Mouse (Mus musculus) stomach, postnatal 0 days (tissue): ENCODE measurements around the gene 9530068E07Rik. TPM values are rescaled to one million over a fixed set of nuclear protein-coding genes. Genes with fewer than 3 reads are reported as not detected.

Experiments
- ATAC-seq: fragments of 200-750 bp; cut with Nextera tagmentation; 2 replicates; pipeline ENCODE4 v1.8.0; 2017; ENCODE audit not compliant: low FRiP score, low TSS enrichment
- DNase-seq: peaks from one replicate; pipeline ENCODE4 v3.0.0-alpha.2; 2016; ENCODE audit warnings: low spot score
- H3K27ac ChIP-seq: fragments of 300-500 bp; sonication (generic); replicated peaks from 2 replicates; pipeline ENCODE4 v1.5.1; 2014; ENCODE audit warnings: mild to moderate bottlenecking, control low read depth
- H3K27me3 ChIP-seq: fragments of 300-500 bp; sonication (generic); 2 replicates; pipeline ENCODE4 v1.6.1; 2014; ENCODE audit warnings: low read length; ENCODE audit not compliant: control insufficient read depth, insufficient read depth
- H3K36me3 ChIP-seq: fragments of 300-500 bp; sonication (generic); 2 replicates; pipeline ENCODE4 v1.6.1; 2014; ENCODE audit warnings: low read length, mixed read lengths; ENCODE audit not compliant: control insufficient read depth, insufficient read depth
- H3K4me1 ChIP-seq: fragments of 300-500 bp; sonication (generic); replicated peaks from 2 replicates; pipeline ENCODE4 v1.6.1; 2014; ENCODE audit warnings: antibody characterized with exemption; ENCODE audit not compliant: control insufficient read depth, insufficient read depth
- H3K4me2 ChIP-seq: fragments of 300-500 bp; sonication (generic); replicated peaks from 2 replicates; pipeline ENCODE4 v1.6.1; 2014; ENCODE audit warnings: low read depth, mild to moderate bottlenecking, control low read depth, moderate library complexity
- H3K4me3 ChIP-seq: fragments of 300-500 bp; sonication (generic); 2 replicates; pipeline ENCODE4 v1.5.1; 2014; ENCODE audit warnings: low read depth, low read length, control low read depth
- H3K9ac ChIP-seq: fragments of 300-500 bp; sonication (generic); 2 replicates; pipeline ENCODE4 v1.6.1; 2014; ENCODE audit warnings: mild to moderate bottlenecking, low read length, control low read depth, mixed read lengths
- H3K9me3 ChIP-seq: fragments of 300-500 bp; sonication (generic); 2 replicates; pipeline ENCODE4 v1.6.1; 2016; ENCODE audit warnings: low read length; ENCODE audit not compliant: control insufficient read depth
- CTCF ChIP-seq: IDR thresholded peaks from 2 replicates; pipeline ENCODE4 v1.5.1; 2016; ENCODE audit warnings: antibody characterized with exemption, low read depth, mild to moderate bottlenecking, moderate library complexity
- EP300 ChIP-seq: optimal IDR thresholded peaks from 2 replicates; pipeline ENCODE3; 2016; ENCODE audit warnings: antibody characterized with exemption
- WGBS: fragments of 180-500 bp; shearing (Covaris S2); extraction: QIAGEN DNeasy Blood & Tissue Kit; methylation state at CpG from one replicate; pipeline ENCODE4 v1.1.7; 2014; 5-methylcytosine and 5-hydroxymethylcytosine counted together
- polyA plus RNA-seq: library from polyadenylated mRNA; unstranded; fragments of >200 nt; fragmentation: Nextera tagmentation; extraction: Ambion mirVana; gene quantifications from 2 replicates; pipeline ENCODE4 v1.2.1, GENCODE M21; 2015

9530068E07Rik gene
- 104 and 115 TPM in 2 replicates for polyA plus RNA-seq

GRCm38 (mm10) chr11:52395940-52396596 is at the start of gene 9530068E07Rik:
9530068E07Rik (plus strand) TSS chr11:52396428.
- WGBS, result 1% methylated on average over 38 of the region's 38 CpGs
- DNase-seq, result peak; percentile 93
- Histone ChIP-seq H3K9ac (peak within 1 kb of the TSS; percentile 93), H3K4me1 (no peaks in the 10 kb centered on the region), H3K9me3 (no peaks in the 10 kb centered on the region), H3K4me2 (peak within 1 kb of the TSS; percentile 71), H3K27ac (peak within 1 kb of the TSS; percentile 96), H3K36me3 (no peaks in the 10 kb centered on the region), H3K4me3 (peak within 1 kb of the TSS; percentile 99), H3K27me3 (no peaks in the 10 kb centered on the region)
- ATAC-seq, result peak; percentile 94
- TF ChIP-seq EP300, result no peak
- TF ChIP-seq CTCF, result no peak

- H3K4me3 ChIP-seq, result peak overlapping the region; percentile 33
- H3K27me3 ChIP-seq, result no peaks in the 10 kb centered on the region
- no peaks in the 10 kb centered on the region for H3K9me3 ChIP-seq
- TF ChIP-seq EP300 (no peak), CTCF (no peak)
- peak; percentile 62 for ATAC-seq
- H3K4me1 ChIP-seq, result 0 out of 2 replicates have a peak, but pooled peaks cover 3% of the 10 kb centered on the region
- peak overlapping the region; percentile 5; the same call in 1 of the 2 replicates for H3K27ac ChIP-seq
- 8% methylated on average over 12 of the region's 12 CpGs for WGBS
- no peak overlapping the region; the same call in 1 of the 2 replicates for H3K9ac ChIP-seq
- H3K36me3 ChIP-seq, result no peaks in the 10 kb centered on the region
- H3K4me2 ChIP-seq, result peak overlapping the region; percentile 63
- peak; percentile 62 for DNase-seq
These were observed 49.6 kb upstream of the 9530068E07Rik start for GRCm38 (mm10) chr11:52346635-52347005.

- Histone ChIP-seq H3K4me3 (no peak overlapping the region), H3K9me3 (no peaks in the 10 kb centered on the region), H3K9ac (no peak overlapping the region), H3K27me3 (no peaks in the 10 kb centered on the region), H3K4me2 (no peak overlapping the region), H3K27ac (no peak overlapping the region), H3K36me3 (no peaks in the 10 kb centered on the region), H3K4me1 (0 out of 2 replicates have a peak, but pooled peaks cover 3% of the 10 kb centered on the region)
- no peak for DNase-seq
- TF ChIP-seq EP300 (no peak), CTCF (no peak)
- no peak for ATAC-seq
- 52% methylated on average over 4 of the region's 4 CpGs for WGBS
These were observed 48.1 kb upstream of the 9530068E07Rik start for GRCm38 (mm10) chr11:52348156-52348555.

GRCm38 (mm10) chr11:52348724-52349123 is 47.5 kb upstream of the 9530068E07Rik start:
- H3K4me3 ChIP-seq, result no peak overlapping the region

GRCm38 (mm10) chr11:52350924-52351323 is 45.3 kb upstream of the 9530068E07Rik start:
- Histone ChIP-seq H3K9me3 (no peaks in the 10 kb centered on the region), H3K4me3 (no peak overlapping the region), H3K4me2 (no peak overlapping the region), H3K9ac (no peak overlapping the region), H3K4me1 (0 out of 2 replicates have a peak, but pooled peaks cover 3% of the 10 kb centered on the region), H3K27me3 (no peaks in the 10 kb centered on the region), H3K27ac (no peak overlapping the region), H3K36me3 (no peaks in the 10 kb centered on the region)
- DNase-seq (peak; percentile 73), ATAC-seq (peak; percentile 38; the same call in 1 of the 2 replicates)
- TF ChIP-seq EP300, result no peak
- TF ChIP-seq CTCF, result peak; percentile 56
- 0% methylated on average over 9 of the region's 9 CpGs for WGBS

More at GRCm38 (mm10) chr11:52348724-52349123, 47.5 kb upstream of the 9530068E07Rik start:
- no peaks in the 10 kb centered on the region for H3K36me3 ChIP-seq
- H3K27ac ChIP-seq, result no peak overlapping the region
- no peaks in the 10 kb centered on the region for H3K9me3 ChIP-seq
- no peaks in the 10 kb centered on the region for H3K27me3 ChIP-seq
- H3K9ac ChIP-seq, result no peak overlapping the region
- WGBS, result 70% methylated on average over 3 of the region's 3 CpGs
- ATAC-seq (no peak), DNase-seq (no peak)
- H3K4me2 ChIP-seq, result no peak overlapping the region
- H3K4me1 ChIP-seq, result 0 out of 2 replicates have a peak, but pooled peaks cover 3% of the 10 kb centered on the region
- TF ChIP-seq CTCF, result peak; percentile 51
- TF ChIP-seq EP300, result no peak

- no peak overlapping the region for H3K4me3 ChIP-seq
- H3K4me2 ChIP-seq, result no peak overlapping the region
- H3K4me1 ChIP-seq, result 0 out of 2 replicates have a peak, but pooled peaks cover 3% of the 10 kb centered on the region
- no peaks in the 10 kb centered on the region for H3K36me3 ChIP-seq
- ATAC-seq (no peak), DNase-seq (no peak)
- TF ChIP-seq EP300 (no peak), CTCF (no peak)
- no peaks in the 10 kb centered on the region for H3K9me3 ChIP-seq
- 92% methylated on average over 3 of the region's 3 CpGs for WGBS
- no peak overlapping the region for H3K27ac ChIP-seq
- H3K9ac ChIP-seq, result no peak overlapping the region
- no peaks in the 10 kb centered on the region for H3K27me3 ChIP-seq
These were observed 44.0 kb upstream of the 9530068E07Rik start for GRCm38 (mm10) chr11:52352271-52352670.
